Mouse (Mus musculus): ENCODE results near the gene Paf1.

Paf1 gene

GRCm38 (mm10) chr7:28432252-28432651 lies 39.5 kb downstream of the Paf1 start:
- DNase-seq (ENCODE audit: extremely low spot score, low read depth, low spot score) = no peak

DNA sequence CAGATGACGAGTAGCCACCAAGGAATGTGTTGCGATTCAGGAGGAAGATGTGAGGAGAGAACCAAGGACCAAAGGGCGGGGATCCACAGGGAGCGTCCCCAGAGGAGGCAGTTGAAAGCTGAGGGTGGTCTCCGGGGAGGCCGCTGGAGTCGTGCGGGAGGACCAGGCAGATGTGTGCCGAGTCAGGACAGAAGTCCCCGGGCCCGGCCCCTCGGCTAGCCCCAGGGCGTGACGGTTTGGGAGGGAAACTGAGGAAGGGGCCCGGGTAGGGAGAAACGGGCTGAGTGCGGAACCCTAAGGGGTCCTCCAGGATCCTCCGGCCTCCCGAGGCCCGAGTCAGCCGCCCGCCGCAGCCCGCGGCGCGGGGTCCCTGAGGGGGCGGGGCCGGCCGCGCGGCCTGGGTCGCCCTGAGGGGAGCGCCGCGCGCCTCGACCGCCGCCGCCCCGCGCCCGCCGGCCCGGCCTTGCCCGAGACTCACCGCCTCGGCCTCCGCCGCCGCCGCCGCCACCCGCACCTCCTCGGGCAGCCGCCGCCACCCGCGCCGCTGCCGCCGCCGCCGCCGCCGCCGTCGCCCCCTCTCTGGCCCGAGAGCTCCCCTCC lies 43.0 kb downstream of the Paf1 start:
- DNase-seq (ENCODE audit: extremely low spot score, low read depth, low spot score) = no peak

DNA sequence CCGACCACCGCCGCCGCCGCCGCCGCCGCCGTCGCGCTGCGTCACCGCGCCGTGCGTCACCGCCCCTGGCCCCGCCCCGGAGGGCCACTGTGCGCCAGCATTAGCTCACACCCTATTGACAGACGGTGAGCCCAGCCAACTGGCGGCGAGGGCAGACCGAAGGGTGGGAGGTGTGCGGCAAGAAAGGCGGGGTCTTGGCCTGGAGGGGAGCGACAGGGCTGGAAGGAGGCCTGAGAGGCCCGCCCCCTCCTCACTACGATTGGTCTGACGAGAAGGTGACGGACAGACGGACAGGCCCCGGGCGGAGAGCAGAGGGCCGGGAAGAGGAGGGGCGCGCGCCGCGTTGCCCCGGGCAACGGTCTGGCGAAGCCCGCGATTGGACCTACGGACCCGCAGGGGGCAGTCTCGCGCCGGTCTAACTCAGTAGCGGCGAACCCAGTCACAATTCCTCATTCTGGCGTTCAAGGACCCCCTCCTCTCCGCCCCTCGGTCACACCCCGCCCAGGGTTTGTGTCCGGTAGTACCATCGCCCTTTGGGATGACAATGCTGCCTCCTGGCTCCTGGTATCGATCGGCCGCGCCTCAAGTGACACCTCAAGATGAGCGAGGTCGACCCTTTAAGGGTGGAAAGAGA lies 43.6 kb downstream of the Paf1 start:
- DNase-seq (ENCODE audit: extremely low spot score, low read depth, low spot score) = peak; percentile 86

DNA sequence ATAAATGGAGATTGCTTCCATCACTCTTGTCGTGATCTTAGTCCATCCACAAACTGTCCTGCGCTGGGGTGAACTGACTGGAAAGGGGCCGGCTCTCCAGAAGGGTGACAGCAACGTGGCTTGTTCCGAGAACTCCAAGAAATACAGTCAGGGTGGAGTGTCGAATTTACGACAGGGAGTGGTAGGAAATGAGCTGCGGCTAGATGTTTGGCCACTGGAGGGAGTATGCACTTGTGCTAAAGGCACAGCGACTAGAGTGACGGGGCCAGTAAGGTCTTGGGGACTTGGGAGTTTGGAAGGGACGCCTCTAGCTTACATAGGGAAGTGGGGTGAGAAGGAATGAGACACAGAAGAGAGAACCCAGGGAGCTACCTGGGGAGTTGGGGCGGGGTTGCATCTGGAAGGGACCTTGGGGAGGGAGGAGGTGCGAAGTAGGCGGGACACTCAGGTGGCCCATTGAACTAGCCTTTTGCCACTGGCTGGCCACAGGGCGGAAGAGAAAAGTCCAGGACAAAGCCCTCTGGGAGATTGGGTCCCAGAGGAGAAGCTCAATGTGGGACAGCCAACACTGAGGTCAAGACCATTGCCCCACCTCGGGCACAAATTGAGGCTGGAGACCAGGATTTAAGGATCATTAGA lies 44.3 kb downstream of the Paf1 start, which contains the start of gene Gmfg:
TSS of gene Gmfg (plus strand) at position 516 of the 639 bp plus-strand sequence.
- peak; percentile 68 for DNase-seq (ENCODE audit: extremely low spot score, low read depth, low spot score)

DNA sequence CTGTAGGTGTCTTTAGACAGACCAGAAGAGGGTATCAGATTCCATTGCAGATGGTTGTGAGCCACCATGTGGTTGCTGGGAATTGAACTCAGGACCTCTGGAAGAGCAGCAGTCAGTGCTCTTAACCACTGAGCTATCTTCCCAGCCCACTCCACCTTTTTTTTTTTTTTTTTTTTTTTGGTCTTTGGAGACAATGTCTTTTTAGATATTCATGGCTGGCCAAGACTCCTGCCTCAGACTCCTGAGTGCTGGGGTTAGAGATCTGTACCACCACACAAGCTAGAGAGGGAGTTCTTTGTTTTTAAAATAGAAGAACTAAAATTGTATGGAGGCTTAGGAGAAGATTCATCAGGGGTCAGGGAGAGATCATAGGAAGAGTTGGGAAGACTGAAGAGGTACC lies 45.2 kb downstream of the Paf1 start:
- no peak for DNase-seq (ENCODE audit: extremely low spot score, low read depth, low spot score)

DNA sequence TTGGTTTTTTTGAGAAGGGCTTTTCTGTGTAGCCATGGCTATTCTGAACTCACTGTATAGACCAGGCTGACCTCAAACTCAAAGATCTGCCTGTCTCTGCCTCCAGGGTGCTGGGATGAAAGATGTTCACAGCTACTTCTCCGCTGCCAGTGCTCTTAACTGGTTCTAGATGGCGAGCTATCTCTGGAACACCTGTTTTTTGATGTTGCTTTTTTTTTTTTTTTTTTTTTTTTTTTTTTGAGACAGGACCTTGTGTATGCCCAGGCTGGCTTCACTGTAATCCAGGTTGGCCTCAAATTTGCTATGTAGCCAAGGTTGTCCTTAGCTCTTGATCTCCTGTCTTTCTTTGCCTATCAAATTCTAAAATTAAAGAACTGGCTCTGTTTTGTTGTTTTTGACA lies 46.0 kb downstream of the Paf1 start:
- no peak for DNase-seq (ENCODE audit: extremely low spot score, low read depth, low spot score)

- DNase-seq (ENCODE audit: extremely low spot score, low read depth, low spot score) = no peak
These were observed 48.0 kb downstream of the Paf1 start for GRCm38 (mm10) chr7:28440739-28441138.

DNA sequence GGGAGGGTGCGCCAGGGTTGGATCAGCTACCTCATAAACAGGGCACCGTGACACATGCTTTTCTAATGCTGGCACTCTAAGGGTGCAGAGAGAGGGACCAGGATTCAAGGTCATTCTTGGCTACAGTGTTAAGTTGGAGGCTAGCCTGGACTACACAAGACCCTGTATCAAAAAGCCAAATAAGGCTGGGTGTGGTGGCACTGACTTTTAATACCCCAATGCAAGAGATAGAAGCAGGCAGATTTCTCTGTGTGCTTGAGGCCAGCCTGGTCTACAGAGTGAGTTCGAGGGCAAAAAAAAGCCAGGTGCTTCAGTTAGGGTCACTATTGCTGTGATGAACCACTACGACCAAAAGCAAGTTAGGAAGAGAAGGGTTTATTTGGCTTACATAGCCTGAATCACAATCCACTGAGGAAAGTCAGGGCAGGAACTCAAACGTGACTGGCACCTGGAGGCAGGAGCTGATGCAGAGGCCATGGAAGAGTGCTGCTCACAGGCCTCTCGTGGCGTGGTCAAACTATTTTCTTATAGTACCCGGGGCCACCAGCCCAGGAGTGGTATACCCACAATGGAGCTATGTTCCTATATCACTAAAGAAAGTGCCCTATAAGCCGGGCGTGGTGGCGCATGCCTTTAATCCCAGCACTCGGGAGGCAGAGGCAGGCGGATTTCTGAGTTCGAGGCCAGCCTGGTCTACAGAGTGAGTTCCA lies 49.2 kb downstream of the Paf1 start:
- no peak for DNase-seq (ENCODE audit: extremely low spot score, low read depth, low spot score)

- DNase-seq (ENCODE audit: extremely low spot score, low read depth, low spot score) = no peak
These were observed 49.9 kb downstream of the Paf1 start for GRCm38 (mm10) chr7:28442688-28443087.

DNA sequence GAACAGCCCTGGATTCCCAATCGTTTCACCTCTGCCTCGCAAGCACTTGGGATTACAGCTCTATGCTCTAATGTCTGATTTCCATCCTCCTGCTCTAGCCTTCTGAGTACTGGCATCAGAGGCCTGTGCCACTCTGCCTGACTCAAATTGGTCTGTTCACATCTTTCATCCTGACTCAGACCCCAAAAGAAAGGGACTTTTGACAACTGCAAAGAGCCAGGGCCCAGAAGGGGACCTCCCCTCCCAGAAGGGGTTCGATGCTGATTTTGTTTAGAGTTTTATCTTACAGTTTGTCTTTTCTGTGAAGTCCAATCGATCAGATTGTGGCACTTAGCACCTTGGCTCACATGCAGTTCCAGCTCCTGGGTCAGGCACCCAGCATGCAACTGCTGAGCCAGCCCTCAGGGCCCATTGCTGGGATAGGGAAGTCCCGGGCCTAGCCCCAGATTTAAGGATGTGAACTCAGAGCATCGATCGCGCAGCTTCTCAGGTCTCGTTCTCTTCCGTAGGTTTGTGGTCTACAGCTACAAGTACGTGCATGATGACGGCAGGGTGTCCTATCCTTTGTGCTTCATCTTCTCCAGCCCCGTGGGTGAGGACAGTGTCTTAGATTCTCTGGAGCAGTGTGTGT lies 51.7 kb downstream of the Paf1 start:
- no peak for DNase-seq (ENCODE audit: extremely low spot score, low read depth, low spot score)

GRCm38 (mm10) chr7:28446446-28446845 lies 53.7 kb downstream of the Paf1 start:
- no peak for DNase-seq (ENCODE audit: extremely low spot score, low read depth, low spot score)

- no peak for DNase-seq (ENCODE audit: extremely low spot score, low read depth, low spot score)
These were observed 54.5 kb downstream of the Paf1 start for GRCm38 (mm10) chr7:28447101-28447830.

DNA sequence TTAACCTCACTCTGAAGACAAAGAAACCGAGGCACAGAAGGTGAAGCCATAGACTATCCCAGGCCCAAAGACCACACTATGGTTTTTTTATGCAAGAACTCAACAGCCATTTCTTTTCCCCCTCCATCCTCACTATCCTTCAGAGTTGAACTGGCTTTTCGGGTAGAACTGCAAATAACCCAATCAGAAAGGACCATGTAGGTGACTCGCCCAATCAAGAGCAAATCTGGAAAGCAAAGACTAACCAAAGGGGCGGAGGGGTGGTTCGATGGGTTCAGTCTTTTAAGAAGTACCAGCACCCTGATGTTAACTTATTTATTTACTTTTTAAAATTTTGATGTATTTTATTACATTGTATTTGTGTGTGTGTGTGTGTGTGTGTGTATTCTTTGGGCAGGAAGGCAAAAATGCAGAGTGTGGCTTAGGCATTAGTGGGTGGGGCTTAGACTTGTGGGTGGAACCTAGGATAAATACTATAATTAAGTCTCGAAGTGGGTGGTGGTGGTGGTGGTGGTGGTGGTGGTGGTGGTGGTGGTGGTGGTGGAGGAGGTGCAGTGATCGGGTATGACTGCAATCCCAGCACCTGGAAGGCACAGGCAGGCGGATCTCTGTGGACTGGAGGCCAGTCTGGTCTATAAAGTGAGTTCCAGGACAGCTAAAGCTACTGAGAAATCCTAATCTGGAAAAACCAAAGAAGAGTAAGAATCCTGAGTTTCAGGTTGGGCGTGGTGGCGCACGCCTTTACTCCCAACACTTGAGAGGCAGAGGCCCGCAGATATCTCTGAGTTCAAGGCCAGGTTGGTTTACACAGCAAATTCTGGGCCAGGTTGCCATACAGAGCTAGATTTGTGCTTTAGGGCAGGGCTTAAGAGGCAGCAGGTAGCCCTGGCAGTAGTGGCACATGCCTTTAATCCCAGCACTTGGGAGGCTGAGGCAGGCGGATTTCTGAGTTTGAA lies 55.4 kb downstream of the Paf1 start:
- DNase-seq (ENCODE audit: extremely low spot score, low read depth, low spot score) = no peak

Measured in hindlimb bud, embryonic 11.5 days (tissue).